Mouse (Mus musculus): Measurements from ENCODE around the gene Aldob.

DNA sequence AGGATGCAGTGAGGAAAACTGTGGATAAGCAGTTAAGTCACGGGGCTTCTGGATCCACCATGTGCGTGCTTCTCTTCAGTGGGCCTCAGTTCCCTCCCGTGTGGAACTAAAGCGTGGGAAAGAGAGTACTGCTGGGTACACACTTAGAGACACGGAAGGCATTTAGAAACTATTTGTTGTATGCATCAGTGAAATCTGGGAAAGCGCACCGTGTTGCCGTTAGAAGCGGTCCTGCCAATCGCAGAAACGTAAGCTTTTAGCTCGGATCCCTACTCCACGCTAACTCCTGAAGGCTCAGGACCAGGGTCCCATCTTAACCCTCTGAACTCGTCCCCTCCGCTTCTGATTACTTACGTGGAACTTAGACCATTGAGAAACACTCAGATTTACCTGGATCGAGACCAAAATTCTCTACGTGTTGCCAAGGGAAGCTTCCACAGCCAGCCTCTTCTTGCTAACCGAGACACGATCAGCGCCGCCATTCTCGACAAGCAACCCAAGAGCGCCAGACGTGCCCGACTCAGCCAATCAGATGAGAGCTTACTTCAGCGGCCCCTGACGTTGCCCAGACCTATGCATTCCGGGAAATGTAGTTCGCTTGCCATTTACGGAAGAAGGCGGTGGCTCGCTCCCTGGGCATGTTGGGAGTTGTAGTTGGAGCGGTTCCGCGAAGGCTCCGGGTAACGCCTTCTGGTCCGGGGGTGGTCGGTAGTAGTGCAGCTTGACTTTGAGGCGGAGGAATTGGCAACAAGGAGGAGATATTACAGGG, 28.6 kb downstream of the Aldob start, which contains the start of the genes Mrpl50 and Zfp189:
- TF ChIP-seq POLR2A (IDR thresholded peaks at IDR 0.05; ENCODE audit: borderline replicate concordance, low read depth, low read length): no peak
- TF ChIP-seq CTCF (IDR thresholded peaks at IDR 0.05; ENCODE audit: low read depth, low read length): no peak

All from bone marrow macrophage, adult 2 months (primary cell).